Mouse (Mus musculus): ENCODE results near the gene Rnf25.

Gene Rnf25

DNA sequence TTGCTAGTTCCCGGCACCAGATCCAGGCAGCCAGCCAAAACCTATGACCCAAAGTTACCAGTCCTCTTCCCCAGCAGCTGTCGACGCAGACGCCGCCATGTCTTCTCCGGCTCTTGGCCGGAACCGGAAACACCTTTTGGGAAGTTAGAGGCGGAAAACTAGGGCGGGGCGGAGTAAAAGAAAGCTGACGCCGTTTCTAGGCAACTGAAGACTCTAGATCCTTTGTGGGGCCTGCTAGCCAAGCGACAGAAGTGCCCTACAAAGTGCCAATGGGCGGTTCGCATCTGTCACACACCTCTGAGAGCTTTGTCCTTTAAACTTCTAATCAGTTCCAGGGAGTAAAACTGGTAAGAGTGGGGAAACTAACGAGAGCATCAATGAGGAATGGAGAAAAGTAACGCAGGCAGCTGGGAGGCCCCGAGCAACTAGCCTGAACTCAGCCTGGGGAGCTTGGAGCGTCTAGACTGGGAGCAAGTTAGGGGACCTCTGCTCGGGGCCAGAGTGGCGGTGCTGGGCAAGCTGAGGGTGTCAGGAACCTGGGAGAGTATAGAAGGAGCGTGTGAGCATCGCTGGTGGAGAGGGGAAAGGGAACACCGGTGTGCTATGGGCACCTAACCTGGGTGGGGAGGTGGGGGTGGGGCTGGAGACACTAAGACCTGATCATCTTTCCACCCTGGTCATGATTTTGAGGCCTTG, at the start of gene Rnf25, which contains the start of gene Stk36:
Gene Rnf25, minus strand, starts transcription at position 131 of the 696 bp plus-strand sequence.
Gene Stk36, plus strand, starts transcription at position 179 of the 696 bp plus-strand sequence.
- DNase-seq: peak; percentile 96

DNA sequence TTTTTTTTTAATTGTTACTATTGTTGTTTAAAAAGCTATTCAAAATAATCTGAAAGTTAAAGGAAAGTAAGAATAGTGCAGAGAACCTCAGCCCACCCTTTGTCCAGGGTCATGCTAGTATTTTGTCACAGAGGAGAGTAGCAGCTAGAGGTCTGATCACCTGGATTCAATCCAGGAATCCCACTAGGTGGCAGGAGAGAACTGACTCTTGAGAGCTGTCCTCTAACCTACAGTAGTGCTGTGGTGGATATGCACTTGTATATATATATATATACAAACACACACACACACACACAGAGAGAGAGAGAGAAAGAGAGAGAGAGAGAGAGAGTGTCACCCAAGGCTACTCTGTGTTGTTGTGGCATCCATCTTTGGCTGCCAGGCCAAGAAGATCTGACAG, 42.7 kb upstream of the Rnf25 start:
- peak; percentile 58 for DNase-seq

DNA sequence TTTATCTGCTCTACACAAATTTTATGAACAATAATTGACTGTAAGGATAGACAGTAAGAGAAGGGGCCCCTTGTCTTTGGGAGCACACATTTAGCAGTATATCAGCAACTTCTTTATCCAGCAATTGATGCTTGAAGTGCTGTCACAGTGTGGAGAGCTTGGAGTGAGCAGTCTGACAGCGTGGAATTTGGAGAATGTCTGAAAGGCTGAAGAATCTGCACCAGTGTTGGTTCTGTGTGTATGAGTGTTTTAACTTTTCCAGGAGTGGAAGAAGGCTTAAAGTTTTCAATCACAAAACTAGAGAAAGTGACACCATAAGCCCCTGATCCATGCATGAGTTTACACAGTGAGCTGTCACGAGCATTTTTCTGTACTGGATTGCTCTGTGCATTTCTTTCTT, 42.3 kb upstream of the Rnf25 start:
- DNase-seq: no peak

DNA sequence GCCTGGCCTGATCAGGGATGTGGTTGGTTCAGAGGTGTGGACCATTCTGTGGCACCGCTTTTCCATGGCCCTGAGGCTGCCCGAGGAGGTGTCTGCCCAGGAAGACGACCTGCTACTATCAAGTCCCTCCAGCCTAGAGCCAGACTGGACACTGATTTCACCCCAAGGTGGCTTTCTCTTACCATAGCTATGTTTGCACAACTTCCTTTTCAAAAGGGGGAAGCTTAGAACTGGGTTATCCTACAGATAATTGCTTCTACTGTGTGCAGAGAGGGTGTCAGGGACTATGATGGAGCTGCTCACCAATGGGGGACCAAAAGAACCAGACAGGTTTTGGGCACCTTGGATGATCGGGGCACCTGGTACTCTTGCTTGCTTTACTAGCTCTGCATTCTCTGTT, 31.5 kb upstream of the Rnf25 start:
- DNase-seq: no peak

DNA sequence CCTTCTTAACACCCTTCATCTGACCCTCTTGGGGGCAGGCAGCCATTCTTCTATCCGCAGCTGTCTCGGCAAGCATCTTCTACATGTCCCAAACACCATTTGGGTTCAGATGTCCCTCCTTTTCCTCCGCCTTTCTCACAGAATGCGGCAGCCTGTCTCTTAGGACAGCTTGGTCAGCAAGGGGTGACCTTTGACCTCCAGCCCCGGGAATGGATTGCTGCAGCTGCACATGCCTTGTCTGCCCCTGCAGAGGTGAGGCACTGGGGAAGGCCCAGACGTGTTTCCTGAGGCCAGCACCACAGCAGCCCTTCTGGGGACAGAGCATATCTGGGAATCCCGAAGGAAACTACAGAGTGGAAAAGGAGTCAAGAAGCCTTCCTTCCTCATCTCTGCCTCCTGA, 26.8 kb upstream of the Rnf25 start:
- DNase-seq: peak; percentile 29

DNA sequence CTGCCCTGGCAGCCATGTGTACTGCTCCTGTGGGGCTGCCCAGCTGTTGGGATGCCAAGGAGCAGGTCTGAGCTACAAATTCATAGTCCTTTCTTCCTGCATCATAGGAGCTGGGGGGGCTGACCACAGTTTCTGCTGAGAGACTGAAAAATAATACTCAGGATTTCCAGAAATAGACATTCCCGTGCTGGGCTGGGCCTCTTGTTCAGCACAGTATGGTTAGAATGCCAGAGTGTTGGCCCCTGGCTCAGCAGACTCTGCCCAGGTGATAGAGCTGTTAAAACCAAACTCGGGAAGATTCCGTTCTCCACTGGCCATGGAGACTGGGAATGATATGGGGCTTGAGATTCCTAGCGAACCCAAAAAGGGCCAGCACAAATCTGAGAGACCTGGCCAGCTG, 24.9 kb upstream of the Rnf25 start:
- no peak for DNase-seq

DNA sequence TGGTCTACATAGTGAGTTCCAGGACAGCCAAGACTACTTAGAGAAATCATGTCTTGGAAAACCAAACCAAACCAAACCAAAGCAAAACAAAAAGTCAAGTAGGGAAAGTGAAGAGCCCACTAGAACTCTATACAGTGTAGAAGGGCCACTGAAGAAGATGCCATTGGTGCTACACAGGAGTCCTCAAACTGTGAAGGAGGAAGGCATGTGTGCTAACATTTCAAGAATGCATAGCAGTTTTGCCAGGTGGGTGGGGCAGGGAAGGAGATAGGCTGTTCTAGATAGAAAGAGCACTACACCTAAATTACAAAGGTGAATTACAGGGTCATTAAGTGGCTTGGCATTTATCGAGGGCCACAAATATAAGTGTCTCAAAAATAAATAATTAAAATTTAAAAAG, 23.0 kb upstream of the Rnf25 start:
- no peak for DNase-seq

DNA sequence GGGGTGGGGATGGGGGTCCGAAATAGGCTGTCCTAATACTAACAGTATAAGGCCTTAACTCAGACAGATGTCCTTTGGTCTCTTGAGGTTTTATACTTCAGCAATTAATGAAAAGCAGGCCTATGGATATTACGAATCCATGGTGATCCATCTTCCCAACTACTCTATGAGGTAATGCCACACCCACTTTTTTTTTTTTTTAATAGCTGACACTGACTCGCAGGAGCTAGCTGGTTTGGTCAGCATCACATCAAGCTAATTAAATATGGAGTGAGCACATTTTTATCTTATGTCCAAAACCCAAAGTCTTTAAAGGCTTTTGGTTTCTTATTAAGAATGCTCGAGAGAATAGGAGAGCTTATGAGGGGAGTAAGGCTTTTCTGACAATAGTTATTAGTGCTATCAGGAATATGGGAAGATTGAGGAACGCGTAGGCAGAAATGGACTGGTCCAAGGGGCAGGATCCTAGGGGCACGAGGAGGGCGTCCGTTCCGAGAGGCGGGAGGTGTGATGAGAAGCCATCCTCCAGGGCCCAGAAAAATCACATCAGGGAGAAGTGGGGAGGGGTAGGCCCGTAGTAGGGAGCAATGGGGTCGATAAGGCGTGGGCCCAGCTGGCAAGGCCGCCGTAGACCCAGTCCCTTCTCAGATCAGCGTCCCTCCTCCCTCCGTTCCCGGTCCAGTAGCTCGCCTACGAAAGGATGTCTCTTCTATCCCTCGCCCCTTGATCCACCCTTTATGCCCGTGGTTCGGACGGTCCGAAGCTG, 513 bp downstream of the Rnf25 start:
- DNase-seq: peak; percentile 2

DNA sequence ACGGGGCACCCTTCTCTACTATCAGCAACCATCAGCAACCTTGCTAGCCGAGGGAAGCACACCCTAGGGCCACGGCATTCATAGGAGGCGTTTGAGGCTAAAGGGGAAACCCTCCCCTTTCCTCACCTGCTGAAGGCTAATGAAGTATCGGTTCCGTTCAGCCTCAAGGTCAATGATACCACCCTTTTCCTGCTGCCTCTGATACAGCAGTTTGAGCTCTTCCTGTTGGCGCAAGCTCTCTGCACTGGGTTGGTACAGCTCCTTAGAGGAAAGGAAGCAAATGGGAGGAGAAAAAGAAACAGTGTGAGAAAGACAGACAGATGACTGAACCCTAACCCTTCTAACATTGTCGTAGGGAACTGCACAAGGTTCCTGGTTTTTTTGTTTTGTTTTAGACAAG, 6.8 kb downstream of the Rnf25 start:
- no peak for DNase-seq

DNA sequence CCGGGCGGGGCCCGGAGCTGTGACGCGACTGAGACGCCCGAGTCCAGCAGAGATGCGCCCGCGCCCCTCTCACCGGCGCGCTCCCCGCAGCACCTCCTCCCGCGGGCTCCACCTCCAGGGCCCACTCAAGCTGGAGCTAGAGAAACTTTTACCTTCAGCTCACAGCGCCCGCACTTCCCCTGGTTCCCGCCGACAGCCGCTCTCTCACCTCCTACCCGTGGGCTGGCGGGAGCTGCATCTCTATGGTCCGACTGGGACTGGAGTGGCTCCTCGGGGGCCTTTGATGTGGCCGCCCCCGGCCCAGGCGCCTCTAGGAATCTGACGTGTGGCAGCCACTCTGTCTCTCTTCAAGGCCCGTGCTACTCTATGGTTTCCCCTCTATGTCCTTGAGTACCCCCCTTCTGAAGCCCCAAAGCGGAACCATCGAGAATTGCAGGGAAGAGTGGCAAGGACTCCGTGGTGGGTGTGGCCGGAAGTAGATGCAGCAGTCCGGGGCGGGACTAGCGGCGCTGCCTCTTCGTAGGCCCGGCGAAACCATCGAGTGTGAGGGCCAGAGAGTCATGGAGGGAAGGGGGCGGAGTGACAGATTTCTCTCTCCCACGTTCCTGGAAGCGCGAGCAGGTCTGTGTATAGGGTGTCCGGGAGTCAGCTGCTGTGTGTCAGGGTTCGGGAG, 13.3 kb downstream of the Rnf25 start, which contains the start of the genes Zfp142 and Bcs1l:
Gene Zfp142, minus strand, starts transcription at position 474 of the 673 bp plus-strand sequence.
Gene Bcs1l, plus strand, starts transcription at position 517 of the 673 bp plus-strand sequence.
- DNase-seq: peak; percentile 99

DNA sequence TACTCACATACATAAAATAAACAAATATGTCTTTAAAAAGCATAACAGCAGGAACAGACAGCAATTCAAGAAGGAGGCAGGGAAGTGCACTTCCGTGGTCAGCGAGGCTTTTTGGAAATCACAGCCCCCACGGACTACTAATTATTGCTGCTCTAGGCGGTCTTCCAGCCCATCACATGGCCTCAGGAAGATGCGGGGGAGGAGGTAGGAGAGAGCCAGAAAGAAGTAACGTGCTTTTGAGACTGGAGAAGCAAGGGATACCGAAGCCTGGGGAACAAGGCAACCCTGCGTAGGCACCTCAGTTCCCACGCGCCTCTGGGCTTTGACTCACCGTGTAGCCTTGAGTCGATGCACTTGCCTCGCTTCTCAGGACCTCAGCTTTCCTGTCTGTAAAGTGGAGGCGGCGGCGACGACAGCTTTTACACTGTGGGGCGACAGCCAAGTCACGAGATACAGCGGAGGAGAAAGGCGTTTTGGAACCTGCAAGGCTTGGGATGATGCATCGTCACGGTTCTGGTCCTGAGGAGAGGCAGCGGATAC, 13.9 kb downstream of the Rnf25 start:
- no peak for DNase-seq

DNA sequence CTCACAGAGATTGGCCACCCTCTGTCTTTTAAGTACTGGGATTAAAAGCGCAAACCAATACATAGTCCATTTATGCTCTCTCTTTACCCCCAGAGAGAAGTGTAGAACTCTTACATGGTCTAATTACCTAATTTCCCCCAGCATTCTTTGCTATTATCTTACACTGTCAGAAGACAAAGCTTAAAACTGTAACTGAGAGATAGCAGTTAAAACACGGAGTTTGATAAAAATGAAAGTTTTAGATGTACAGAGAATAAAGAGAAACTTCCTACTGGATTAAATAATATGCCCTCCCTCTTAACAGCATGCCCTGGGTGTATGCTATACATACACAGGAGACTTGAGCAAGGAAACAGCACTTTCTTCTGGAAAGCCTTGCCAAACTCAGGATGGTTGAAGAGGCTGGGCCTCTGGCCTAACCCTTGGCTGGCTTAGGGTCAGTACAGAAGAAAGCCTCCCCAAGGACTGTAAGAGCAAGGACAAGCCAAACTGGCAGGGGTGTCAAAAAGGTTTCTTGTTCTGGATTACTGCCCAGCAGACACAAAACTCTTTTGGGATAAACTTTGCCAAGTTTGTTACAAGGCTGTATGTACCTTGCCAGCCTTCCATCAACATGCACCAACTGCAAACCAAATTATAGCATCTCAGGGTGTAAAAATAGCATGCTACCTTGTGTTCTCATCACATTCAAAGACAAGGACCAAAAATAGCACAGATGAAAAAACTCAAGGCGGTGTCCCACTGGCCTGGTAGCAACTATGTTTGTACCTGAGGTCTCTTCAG, 16.4 kb downstream of the Rnf25 start:
- no peak for DNase-seq

DNA sequence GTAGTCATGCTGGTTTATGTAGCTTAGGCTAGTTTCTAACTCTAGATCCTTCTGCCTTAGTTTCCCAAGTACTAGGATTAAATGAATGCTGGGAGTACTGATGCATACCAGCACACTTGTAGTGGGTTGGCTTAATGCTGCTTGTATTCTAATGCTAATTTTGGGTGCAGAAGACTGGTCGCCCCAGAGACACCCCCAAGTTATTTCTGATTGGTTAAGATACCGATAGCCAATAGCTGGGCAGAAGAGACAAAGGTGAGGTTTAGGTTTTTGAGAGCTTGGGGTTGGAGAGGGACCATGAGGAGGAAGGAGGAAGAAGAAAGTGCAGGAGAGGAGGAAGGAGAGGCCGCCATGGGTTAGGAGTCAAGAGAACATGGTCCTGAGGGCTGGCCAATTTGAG, 18.6 kb downstream of the Rnf25 start:
- DNase-seq: no peak

DNA sequence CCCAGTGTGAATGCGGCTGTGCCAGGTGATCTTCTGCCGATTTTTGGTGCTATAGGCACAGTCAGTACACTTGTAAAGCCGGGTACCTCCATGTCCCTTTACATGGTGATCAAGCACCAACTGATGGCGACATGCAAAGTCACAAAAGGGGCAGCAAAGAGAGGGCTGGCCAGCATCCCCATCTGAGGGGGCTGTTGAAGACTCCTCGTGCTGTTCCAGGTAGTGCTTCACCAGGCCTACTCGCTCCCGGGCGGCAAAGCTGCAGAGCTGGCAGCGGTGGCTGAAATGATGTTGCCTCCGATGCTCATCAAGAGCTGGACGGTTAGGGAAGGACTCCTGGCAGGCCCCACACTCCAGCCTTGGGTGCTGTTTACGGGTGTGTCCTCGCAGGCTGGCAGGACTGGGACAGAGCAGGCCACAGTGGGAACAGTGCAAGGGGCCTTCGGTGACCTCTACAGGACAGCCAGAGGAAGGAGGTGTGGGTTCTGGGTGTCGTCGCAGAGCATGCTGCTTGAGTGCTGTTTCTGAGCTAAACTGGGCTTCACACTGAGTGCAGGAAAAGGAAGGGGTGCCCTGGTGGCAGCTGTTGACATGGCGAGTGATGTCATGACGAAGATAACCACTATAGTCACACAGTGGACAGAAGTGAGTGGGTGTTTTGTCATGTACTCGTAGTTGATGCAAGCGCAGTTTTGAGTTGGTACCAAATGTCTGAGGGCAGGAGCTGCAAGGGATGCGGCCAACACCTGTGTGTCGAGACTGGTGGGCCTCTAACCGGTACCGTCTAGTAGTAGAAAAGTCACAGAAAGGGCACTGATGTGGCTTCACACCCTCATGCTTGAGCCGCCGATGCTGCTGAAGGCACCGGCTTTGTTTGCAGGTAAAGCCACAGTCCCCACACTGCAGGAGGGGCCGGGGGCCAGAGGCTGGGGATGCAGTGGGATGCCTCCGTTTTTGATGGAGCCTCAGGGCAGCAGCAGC, 31.2 kb downstream of the Rnf25 start:
- DNase-seq: no peak

DNA sequence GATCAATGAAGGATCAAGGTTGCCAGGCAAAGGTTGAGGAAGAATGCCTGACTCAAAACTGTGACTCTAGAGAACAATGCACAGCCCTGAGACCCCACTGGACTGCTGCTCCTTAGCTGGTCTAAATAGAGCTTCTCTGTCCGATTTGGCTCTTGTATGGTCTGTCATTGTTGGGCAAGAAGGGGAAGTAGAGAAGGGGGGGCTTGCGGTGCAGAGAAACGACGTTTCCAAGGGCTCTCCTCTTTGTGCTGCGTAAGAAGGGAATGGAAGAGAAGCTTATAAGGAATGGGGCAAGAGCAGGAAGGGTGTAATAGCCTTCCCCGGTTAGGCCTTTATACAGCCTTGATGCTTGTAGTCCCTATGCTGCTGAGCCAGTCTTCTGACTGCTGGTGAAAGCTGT, 35.4 kb downstream of the Rnf25 start:
- no peak for DNase-seq

DNA sequence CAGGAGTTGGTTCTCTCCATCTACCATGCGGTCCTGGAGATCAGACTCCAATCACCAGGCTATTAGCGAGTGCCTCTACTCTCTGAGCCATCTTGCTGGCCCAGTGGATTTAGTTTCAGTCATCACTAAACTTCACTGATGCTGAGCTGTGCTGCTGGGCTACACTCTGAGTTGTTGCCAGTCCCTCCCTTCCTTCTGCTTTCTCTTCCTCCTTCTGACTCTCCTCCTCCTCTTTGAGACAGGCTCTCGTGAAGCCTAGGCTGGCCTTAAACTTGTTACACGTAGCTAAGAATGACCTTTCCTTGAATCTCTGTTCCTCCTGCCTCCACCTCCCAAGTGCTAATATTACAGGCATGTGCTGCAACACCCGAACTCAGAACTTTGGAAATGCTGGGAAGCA, 42.1 kb downstream of the Rnf25 start:
- DNase-seq: no peak

DNA sequence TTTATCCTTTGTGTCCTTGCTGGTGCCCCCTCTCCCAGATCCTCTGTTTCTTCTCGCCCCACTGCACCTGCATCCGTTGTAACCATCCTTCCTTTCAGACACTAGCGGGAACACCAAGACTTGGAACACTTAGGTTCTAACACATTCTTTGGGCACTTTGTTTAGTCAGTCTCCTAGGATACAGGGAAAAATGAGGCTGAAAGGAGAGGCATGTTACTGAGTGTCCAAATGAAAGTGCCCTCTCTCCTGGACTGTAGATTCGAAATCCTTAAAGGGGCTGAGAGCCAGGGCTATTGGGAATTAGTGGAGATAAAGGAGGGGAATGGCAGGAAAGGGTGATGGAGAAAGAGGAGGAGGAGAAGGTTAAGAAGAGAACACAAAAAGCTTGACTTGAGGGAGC, 57.0 kb downstream of the Rnf25 start, which contains the start of gene Usp37:
Gene Usp37, minus strand, starts transcription at position 101 of the 400 bp plus-strand sequence.
- DNase-seq: no peak

All from embryo, embryonic 11 days (tissue).